Mouse (Mus musculus): Measurements from ENCODE around the gene Sppl3. TPM values are rescaled to one million over a fixed set of nuclear protein-coding genes. Genes with fewer than 3 reads are reported as not detected.

Sppl3 gene
- total RNA-seq, 1 experiment: 56.1 TPM

GRCm38 (mm10) chr5:115008307-115008706 is 2.6 kb upstream of the Sppl3 start:
- H3K9me3 ChIP-seq (ENCODE audit: control insufficient read depth, insufficient read depth, low read depth, low read length): no peaks in the 10 kb centered on the region
- H3K4me3 ChIP-seq (ENCODE audit: insufficient read depth in 1 of 2, low read depth in 1 of 2, low read length in 2 of 2, poor library complexity in 1 of 2, severe bottlenecking in 1 of 2): no peak overlapping the region
- DNase-seq (ENCODE audit: low read depth, low spot score): peak; percentile 64
- H3K36me3 ChIP-seq (ENCODE audit: control insufficient read depth, insufficient read depth, low read length, poor library complexity, severe bottlenecking): no peaks in the 10 kb centered on the region
- in situ Hi-C loops (cut with MboI; ENCODE audit: low sequenced_read_pairs in 2 of 2, unreplicated experiment in 2 of 2): no loop called here
- H3K9ac ChIP-seq (ENCODE audit: insufficient read depth, low read depth, low read length, poor library complexity, severe bottlenecking): no peak overlapping the region
- no peak overlapping the region for H3K27ac ChIP-seq (ENCODE audit: insufficient read depth, low read depth, low read length, poor library complexity, severe bottlenecking)
- H3K4me1 ChIP-seq (ENCODE audit: control insufficient read depth in 2 of 2, insufficient read depth in 2 of 2, low read length in 2 of 2, poor library complexity in 1 of 2): peaks cover 3 to 17% of the 10 kb centered on the region in 2 experiments; a peak in 3 of 4 replicates
- TF ChIP-seq CHD2 (IDR thresholded peaks at IDR 0.05; ENCODE audit: low read depth, low read length): no peak
- no peak for TF ChIP-seq ZC3H11A (IDR thresholded peaks at IDR 0.05; ENCODE audit: borderline replicate concordance, low read depth, low read length)
- TF ChIP-seq ZNF384 (IDR thresholded peaks at IDR 0.05; ENCODE audit: low read depth, low read length): no peak
- no peak for TF ChIP-seq MAFK (IDR thresholded peaks at IDR 0.05; ENCODE audit: insufficient read depth, low read depth, low read length)
- no peak for TF ChIP-seq HCFC1 (IDR thresholded peaks at IDR 0.05; ENCODE audit: borderline replicate concordance, insufficient read depth, low read length)

- H3K36me3 ChIP-seq (ENCODE audit: control insufficient read depth, insufficient read depth, low read length, poor library complexity, severe bottlenecking): no peaks in the 10 kb centered on the region
- peaks cover 3 to 19% of the 10 kb centered on the region in 2 experiments; a peak in 3 of 4 replicates for H3K4me1 ChIP-seq (ENCODE audit: control insufficient read depth in 2 of 2, insufficient read depth in 2 of 2, low read length in 2 of 2, poor library complexity in 1 of 2)
- in situ Hi-C loops (cut with MboI; ENCODE audit: low sequenced_read_pairs in 2 of 2, unreplicated experiment in 2 of 2): no loop called here
- no peak overlapping the region for H3K27ac ChIP-seq (ENCODE audit: insufficient read depth, low read depth, low read length, poor library complexity, severe bottlenecking)
- no peak for DNase-seq (ENCODE audit: low read depth, low spot score)
- H3K9ac ChIP-seq (ENCODE audit: insufficient read depth, low read depth, low read length, poor library complexity, severe bottlenecking): no peak overlapping the region
- H3K9me3 ChIP-seq (ENCODE audit: control insufficient read depth, insufficient read depth, low read depth, low read length): no peaks in the 10 kb centered on the region
- no peak overlapping the region for H3K4me3 ChIP-seq (ENCODE audit: insufficient read depth in 1 of 2, low read depth in 1 of 2, low read length in 2 of 2, poor library complexity in 1 of 2, severe bottlenecking in 1 of 2)
- TF ChIP-seq CHD2 (IDR thresholded peaks at IDR 0.05; ENCODE audit: low read depth, low read length) (no peak), HCFC1 (IDR thresholded peaks at IDR 0.05; ENCODE audit: borderline replicate concordance, insufficient read depth, low read length) (no peak), MAFK (IDR thresholded peaks at IDR 0.05; ENCODE audit: insufficient read depth, low read depth, low read length) (no peak), ZC3H11A (IDR thresholded peaks at IDR 0.05; ENCODE audit: borderline replicate concordance, low read depth, low read length) (no peak), ZNF384 (IDR thresholded peaks at IDR 0.05; ENCODE audit: low read depth, low read length) (no peak)
These were observed 1.8 kb upstream of the Sppl3 start for GRCm38 (mm10) chr5:115009143-115009542.

DNA sequence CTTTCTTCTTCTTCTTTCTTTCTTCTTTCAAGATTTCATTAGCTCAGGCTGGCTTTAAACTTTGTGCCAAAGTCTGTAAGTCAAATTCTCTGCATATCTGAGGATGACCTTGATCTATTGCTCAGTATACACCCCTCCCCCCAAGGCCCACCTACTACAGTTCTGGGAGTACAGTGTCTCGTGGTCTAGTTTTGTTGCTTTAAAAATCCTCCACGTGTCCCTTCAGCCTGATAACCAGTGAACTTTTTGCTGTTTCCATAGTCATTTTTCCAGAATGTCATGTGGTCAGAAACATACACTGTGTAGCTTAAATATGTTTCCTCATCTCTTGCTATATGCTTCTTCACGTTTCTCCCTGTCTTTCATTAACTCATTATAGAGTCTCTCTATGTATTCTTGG is 976 bp upstream of the Sppl3 start:
- DNase-seq (ENCODE audit: low read depth, low spot score): no peak
- no peaks in the 10 kb centered on the region for H3K9me3 ChIP-seq (ENCODE audit: control insufficient read depth, insufficient read depth, low read depth, low read length)
- TF ChIP-seq ZC3H11A (IDR thresholded peaks at IDR 0.05; ENCODE audit: borderline replicate concordance, low read depth, low read length): no peak
- no peak for TF ChIP-seq HCFC1 (IDR thresholded peaks at IDR 0.05; ENCODE audit: borderline replicate concordance, insufficient read depth, low read length)
- no peak for TF ChIP-seq ZNF384 (IDR thresholded peaks at IDR 0.05; ENCODE audit: low read depth, low read length)
- no peak for TF ChIP-seq MAFK (IDR thresholded peaks at IDR 0.05; ENCODE audit: insufficient read depth, low read depth, low read length)
- TF ChIP-seq CHD2 (IDR thresholded peaks at IDR 0.05; ENCODE audit: low read depth, low read length): no peak
- H3K36me3 ChIP-seq (ENCODE audit: control insufficient read depth, insufficient read depth, low read length, poor library complexity, severe bottlenecking): no peaks in the 10 kb centered on the region
- H3K27ac ChIP-seq (ENCODE audit: insufficient read depth, low read depth, low read length, poor library complexity, severe bottlenecking): no peak overlapping the region
- peaks cover 3 to 23% of the 10 kb centered on the region in 2 experiments; a peak in 3 of 4 replicates for H3K4me1 ChIP-seq (ENCODE audit: control insufficient read depth in 2 of 2, insufficient read depth in 2 of 2, low read length in 2 of 2, poor library complexity in 1 of 2)
- no peak overlapping the region for H3K9ac ChIP-seq (ENCODE audit: insufficient read depth, low read depth, low read length, poor library complexity, severe bottlenecking)
- in situ Hi-C loops (cut with MboI; ENCODE audit: low sequenced_read_pairs in 2 of 2, unreplicated experiment in 2 of 2): no loop called here
- peak overlapping the region in 1 of 2 experiments; percentile 55; a peak in 1 of 4 replicates for H3K4me3 ChIP-seq (ENCODE audit: insufficient read depth in 1 of 2, low read depth in 1 of 2, low read length in 2 of 2, poor library complexity in 1 of 2, severe bottlenecking in 1 of 2)

DNA sequence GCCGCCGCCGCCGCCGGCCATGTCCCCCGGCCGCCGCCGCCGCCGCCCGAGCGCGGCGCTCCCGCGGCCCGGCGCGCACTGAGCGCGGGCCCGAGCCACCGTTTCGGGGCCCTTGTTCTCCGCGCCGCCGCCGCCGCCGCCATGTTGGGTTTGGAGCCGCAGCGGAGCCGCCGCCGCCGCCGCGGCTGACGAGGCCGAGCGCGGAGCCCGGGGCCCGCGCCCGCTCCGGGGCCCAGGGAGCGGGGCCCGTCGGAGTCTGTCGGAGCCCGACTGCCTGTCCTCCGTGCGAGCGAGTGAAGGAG is 231 bp downstream of the Sppl3 start:
- TF ChIP-seq ZC3H11A (IDR thresholded peaks at IDR 0.05; ENCODE audit: borderline replicate concordance, low read depth, low read length) (no peak), ZNF384 (IDR thresholded peaks at IDR 0.05; ENCODE audit: low read depth, low read length) (no peak), HCFC1 (IDR thresholded peaks at IDR 0.05; ENCODE audit: borderline replicate concordance, insufficient read depth, low read length) (no peak), MAFK (IDR thresholded peaks at IDR 0.05; ENCODE audit: insufficient read depth, low read depth, low read length) (no peak), CHD2 (IDR thresholded peaks at IDR 0.05; ENCODE audit: low read depth, low read length) (no peak)
- DNase-seq (ENCODE audit: low read depth, low spot score): no peak
- H3K27ac ChIP-seq (ENCODE audit: insufficient read depth, low read depth, low read length, poor library complexity, severe bottlenecking): peak overlapping the region; percentile 14; the same call in 1 of the 2 replicates
- in situ Hi-C loops (cut with MboI; ENCODE audit: low sequenced_read_pairs in 2 of 2, unreplicated experiment in 2 of 2): no loop called here
- H3K4me3 ChIP-seq (ENCODE audit: insufficient read depth in 1 of 2, low read depth in 1 of 2, low read length in 2 of 2, poor library complexity in 1 of 2, severe bottlenecking in 1 of 2): peak overlapping the region; percentile 90 to 93; a peak in 3 of 4 replicates
- no peaks in the 10 kb centered on the region for H3K36me3 ChIP-seq (ENCODE audit: control insufficient read depth, insufficient read depth, low read length, poor library complexity, severe bottlenecking)
- H3K9ac ChIP-seq (ENCODE audit: insufficient read depth, low read depth, low read length, poor library complexity, severe bottlenecking): peak overlapping the region; percentile 90
- H3K9me3 ChIP-seq (ENCODE audit: control insufficient read depth, insufficient read depth, low read depth, low read length): no peaks in the 10 kb centered on the region
- H3K4me1 ChIP-seq (ENCODE audit: control insufficient read depth in 2 of 2, insufficient read depth in 2 of 2, low read length in 2 of 2, poor library complexity in 1 of 2): peaks cover 3 to 23% of the 10 kb centered on the region in 2 experiments; a peak in 3 of 4 replicates
